Mouse (Mus musculus): ENCODE results near the gene Cacna1d.

Gene Cacna1d

GRCm38 (mm10) chr14:30256486-30256885 lies 234.8 kb downstream of the Cacna1d start:
- no peak for DNase-seq

DNA sequence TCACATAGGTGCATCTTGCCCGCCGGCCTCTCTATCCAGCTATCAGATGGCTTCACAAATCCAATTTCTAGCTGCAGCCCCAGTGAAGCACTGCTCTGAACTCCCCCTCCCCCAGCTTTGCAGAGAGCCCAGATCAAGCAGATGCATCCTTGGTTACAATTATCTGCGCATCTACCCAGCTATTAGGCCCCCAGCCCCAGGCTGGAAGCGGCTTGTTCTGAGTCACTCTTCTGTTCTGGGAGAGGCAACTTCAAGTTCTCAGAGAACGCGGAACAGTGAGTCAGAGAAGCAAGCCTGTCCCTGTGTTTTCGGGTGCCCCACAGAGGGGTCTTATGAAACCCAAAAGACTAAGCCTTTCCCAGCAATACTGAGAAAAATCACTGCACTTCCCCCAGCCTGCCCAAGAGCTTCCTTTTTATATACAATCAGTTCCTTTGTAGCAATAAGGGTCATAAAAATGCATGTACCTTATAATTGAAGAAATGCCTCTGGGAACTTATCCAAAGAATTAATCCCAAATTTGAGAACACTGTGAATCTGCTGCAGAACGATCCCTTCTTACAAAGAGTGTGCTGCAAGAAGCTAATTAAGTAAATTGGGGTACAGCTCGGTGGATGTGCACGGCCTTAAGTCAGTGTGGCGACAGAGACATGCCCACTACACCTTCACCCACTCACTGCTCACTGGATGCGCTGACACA lies 235.4 kb downstream of the Cacna1d start:
- DNase-seq, result no peak

GRCm38 (mm10) chr14:30254776-30255175 lies 236.5 kb downstream of the Cacna1d start:
- DNase-seq, result no peak

GRCm38 (mm10) chr14:30252824-30253223 lies 238.4 kb downstream of the Cacna1d start:
- no peak for DNase-seq

DNA sequence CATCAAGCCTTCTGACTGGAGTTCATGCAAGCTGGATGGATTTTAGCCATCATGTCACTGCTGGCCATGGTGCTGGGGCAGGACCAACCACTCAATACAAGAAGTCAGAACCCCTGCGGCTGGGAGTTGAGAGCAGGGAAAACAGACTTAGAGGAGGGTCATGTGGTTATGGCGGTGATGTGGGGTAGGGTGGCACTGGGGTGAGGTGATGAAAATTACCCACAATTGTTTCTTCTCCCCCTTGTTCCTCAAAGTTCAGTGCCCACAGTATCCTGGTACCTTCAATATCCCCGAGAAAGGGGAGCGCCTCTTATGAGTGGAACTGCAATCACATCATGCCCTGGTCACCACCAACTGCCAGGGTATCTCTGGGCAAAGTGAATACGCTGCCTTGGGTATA lies 239.9 kb downstream of the Cacna1d start:
- no peak for DNase-seq

- DNase-seq, result no peak
These were observed 241.7 kb downstream of the Cacna1d start for GRCm38 (mm10) chr14:30249591-30249990.

- DNase-seq, result no peak
These were observed 242.4 kb downstream of the Cacna1d start for GRCm38 (mm10) chr14:30248811-30249210.

DNA sequence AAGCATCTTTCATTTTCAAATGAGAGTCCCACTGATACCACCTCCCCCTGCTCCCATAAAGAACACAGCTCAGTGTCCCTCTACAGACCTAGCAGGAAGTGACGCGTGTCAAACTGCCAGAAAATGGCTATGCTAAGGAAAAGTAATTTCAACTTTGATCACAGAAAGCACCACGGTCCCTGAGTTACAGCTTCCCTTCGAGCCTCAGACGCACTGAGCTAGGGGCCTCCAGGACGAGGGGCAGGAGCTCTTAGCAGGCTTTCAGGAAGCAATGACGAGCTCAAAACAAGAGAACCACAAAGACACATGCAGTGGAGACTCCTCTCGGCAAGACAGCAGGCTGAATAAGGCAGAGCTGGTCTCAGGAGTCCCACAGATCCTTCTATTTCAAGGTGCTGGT lies 243.1 kb downstream of the Cacna1d start:
- no peak for DNase-seq

DNA sequence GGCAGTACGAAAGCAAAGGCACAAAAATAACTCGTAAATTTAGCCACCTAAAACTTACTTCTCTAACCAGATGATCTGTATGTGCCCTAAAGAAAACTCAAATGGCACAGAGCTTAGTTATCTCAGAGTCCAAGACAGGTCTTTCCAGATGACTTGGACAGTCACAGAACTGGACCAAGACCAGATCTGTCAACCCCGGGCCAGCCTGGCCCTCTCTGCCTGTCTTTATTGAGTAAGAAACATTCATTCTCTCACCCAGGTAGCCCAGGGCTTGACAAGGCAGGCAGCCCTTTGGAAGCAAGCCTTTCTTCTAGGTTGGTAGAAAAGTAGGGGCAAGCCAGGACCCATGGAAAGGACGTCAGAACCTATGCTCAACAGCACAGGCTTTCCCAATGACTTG lies 243.6 kb downstream of the Cacna1d start:
- DNase-seq, result no peak

DNA sequence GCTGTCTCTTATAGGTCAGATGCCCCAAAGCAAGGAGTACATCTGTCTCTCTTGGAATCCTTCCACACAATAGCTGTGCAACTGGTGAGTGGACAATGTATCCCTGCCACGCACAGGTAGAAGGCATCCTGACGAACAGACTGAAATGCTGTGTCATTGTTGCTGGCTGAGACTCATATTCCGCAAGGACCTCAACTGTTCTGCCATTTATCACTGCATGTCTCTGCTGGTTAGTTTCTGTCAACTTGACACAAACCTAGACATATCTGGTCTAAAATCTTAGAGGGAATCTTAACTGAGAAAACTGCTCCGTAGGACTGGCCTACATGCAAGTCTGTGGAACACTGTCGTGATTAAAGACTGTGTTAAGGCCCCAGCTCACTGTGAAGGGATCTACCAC lies 246.5 kb downstream of the Cacna1d start:
- DNase-seq, result no peak

GRCm38 (mm10) chr14:30242818-30243205 lies 248.4 kb downstream of the Cacna1d start:
- DNase-seq, result no peak

DNA sequence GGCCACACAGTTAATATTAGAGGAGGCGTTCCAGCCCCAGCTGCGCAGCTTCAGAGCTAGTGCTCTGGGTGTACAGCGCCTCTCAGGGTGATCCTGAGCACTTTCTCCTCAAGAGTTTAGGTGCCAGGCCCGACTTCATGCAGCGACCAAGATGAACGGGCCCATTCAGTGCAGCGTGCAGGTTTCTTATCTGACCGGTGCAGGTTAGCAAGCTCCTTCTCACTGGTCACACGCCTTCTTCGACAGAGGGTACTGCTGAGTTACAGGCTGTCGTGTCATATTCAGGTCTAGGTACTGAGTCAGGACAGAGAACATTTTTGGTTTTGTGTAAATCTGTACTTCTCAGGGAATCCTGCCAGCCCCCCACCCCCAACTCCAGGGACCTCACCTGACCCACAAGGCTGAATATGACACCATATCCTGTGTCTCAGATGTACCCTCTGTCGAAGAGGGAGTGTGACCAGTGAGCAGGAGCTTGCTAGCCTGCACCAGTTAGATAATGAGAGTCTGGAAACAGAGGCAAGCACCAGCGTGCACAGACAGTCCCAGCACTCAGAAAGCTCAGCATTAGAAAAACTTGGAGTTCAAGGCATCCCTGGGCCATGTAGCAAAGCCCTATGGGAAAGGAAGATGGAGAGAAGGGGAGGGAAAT lies 249.0 kb downstream of the Cacna1d start:
- no peak for DNase-seq

DNA sequence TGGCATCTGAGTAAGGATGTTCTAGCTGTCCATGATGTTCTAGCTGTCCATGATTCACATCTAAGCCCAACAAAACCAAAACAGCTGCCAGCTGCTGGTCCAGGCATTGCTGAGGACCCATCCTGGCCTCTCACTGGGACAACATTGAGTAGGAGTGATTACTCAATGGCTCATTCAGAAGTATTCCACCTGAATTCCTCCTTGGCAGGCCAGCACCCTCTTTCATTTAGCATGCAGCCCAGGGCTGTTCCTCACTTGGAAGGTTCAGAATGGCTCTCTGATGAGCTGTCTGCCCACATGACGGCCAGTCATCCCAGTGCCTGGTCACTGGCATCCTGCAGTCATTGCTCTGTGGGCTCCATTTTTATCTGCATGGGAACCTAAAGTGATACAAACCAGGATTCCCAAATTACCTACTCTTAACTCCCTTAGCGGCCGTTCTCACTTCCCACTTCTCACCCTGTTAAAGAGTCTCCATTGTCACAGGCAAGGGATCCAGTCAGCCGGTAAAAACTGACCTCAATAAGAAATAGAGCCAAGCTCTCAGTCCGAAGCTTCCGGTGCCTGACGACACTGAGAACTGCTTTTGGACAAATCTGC lies 250.2 kb downstream of the Cacna1d start:
- DNase-seq, result no peak

DNA sequence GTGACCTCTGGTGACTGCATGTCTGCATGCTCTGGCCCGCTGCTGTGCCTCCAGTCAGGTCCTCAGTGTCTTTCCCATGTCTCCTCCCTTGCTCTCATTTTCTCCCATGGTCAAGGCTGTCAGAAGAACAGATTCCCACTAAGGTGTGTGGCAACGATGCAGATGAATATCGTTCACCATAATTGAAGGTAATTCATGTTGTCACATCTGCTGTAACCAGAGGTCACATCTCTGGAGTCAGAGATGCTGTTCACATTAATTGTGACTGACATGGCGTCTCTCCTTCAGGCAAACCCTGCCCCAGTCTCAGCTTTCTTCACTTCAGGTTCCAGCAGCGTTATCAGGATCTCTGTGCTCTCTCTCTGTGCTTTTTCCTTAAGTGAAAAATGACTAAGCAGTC lies 252.4 kb downstream of the Cacna1d start:
- no peak for DNase-seq

DNA sequence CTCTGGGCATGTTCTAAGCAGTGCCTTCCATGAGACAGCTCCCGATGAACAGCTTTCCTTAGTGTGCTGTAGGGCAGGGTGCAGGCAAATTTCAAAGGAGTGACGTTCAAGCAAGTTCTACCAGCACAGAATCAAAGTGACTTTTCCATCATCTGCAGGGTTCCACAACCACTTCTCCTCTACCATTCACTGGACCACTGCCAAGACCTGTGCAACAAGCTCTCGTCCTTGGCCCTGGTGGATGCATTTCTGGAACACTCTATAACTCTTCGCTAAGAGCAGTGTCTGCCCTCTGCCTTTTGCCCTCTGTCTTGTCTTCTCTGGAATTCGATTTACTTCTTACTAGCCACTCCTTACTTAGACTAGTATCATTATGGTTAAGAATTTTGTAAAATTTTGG lies 266.1 kb downstream of the Cacna1d start:
- DNase-seq, result no peak

- no peak for DNase-seq
These were observed 269.2 kb downstream of the Cacna1d start for GRCm38 (mm10) chr14:30222101-30222500.

- DNase-seq, result no peak
These were observed 271.4 kb downstream of the Cacna1d start for GRCm38 (mm10) chr14:30219851-30220250.

DNA sequence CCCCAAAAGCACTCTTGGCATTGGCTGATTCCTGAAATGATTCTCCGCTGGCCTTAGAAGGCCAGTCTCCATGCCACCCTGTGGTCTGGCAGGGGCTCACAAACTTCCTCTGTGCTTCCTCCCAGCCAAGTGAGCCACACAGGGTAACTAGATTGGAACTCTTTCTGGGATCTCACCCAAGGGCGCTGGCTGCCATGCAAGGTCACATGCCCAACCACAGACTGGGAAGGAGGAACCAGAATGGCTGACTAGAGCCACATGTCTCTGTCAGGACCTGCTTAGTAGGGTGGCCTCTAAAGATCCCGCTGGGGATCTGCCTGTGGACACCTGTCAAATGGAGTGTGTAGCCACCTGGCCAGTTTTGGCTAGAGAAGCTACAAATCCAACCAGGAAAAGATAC lies 273.1 kb downstream of the Cacna1d start:
- no peak for DNase-seq

- DNase-seq, result no peak
These were observed 274.1 kb downstream of the Cacna1d start for GRCm38 (mm10) chr14:30217124-30217523.

DNA sequence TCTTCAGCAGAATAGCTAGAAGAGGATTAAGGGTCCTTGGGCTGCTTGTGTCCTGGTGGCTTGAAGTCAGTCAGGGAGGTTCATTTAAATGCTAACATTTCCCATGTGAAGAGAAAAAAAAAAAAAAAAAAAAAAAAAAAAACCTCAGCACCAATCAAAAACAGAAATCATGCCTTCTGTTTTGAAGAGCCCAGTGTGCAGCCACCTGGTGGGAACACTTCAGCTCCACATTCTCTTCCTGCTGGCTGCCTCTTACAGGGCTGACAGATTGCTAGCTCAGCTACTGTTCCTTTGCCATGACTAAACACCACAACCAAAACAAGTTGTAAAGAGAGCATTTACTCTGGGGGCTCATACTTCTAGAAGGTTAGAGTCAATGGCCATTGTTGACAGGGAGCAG lies 283.1 kb downstream of the Cacna1d start:
- DNase-seq, result no peak

- no peak for DNase-seq
These were observed 285.4 kb downstream of the Cacna1d start for GRCm38 (mm10) chr14:30205821-30206220.

DNA sequence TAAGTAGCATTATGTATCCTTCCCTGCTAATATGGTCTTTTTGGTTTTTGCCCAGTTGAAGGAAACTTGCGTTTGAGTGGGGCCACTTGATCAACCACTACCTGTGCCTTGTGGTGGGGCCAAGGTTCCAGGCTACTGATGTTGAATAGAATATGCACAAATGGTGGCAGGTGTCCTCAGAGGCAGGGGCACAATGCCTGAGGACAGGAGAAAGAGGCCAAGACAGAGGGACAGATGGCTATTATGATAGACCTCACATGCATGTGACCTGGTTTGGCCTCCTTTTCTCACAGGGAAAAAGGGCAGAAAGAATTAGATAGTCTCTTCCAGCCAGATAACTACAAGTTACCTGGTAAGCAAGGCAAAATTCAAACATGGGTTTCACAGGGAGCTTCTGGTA lies 286.7 kb downstream of the Cacna1d start:
- no peak for DNase-seq

DNA sequence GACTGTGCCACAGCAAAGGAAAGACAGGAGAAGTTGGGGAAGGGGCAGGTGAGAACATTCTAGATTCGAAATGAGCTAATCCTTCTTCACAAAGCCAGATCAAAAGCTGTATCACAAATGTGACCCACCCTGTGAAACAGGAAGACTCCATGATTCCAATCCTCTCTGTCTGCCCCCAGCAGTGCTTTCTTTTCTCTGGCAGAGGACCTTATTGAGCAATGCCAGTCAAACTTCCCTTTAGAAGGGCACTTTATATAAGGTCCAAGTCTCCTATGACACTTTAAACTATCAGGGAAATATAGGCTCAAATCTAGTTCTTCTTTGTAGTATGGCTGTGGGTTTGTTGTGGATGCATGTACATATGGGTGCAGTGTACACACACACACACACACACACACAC lies 290.9 kb downstream of the Cacna1d start:
- no peak for DNase-seq

GRCm38 (mm10) chr14:30198882-30199281 lies 292.4 kb downstream of the Cacna1d start:
- DNase-seq, result no peak

All from kidney, postnatal 10 days (tissue).